Mouse (Mus musculus) urinary bladder, postnatal 25 days (tissue): ENCODE results near the gene Nutf2.
"Not testable (repeated sequence)": the region's sequence is repeated elsewhere in the genome, so short reads cannot be mapped to it uniquely, and the experiment has no call there.

Source experiments
- DNase-seq: peaks from one replicate; pipeline ENCODE4 v3.0.0; 2022; ENCODE audit warnings: low spot score

The Nutf2 gene

GRCm38 (mm10) chr8:105860143-105860981 lies at the start of gene Nutf2:
Gene Nutf2 (plus strand): TSS chr8:105860580.
- peak; percentile 77 for DNase-seq

GRCm38 (mm10) chr8:105811061-105811460 lies 49.3 kb upstream of the Nutf2 start:
- no peak for DNase-seq

- no peak for DNase-seq
Measured at GRCm38 (mm10) chr8:105811543-105811942, 48.8 kb upstream of the Nutf2 start.

GRCm38 (mm10) chr8:105812511-105812910 lies 47.9 kb upstream of the Nutf2 start:
- DNase-seq, result no peak

- DNase-seq, result no peak
Measured at GRCm38 (mm10) chr8:105813241-105813640, 47.1 kb upstream of the Nutf2 start.

GRCm38 (mm10) chr8:105819659-105820058 lies 40.7 kb upstream of the Nutf2 start:
- no peak for DNase-seq

- no peak for DNase-seq
Measured at GRCm38 (mm10) chr8:105820925-105821324, 39.5 kb upstream of the Nutf2 start.

GRCm38 (mm10) chr8:105825506-105825905 lies 34.9 kb upstream of the Nutf2 start:
- DNase-seq, result no peak

- no peak for DNase-seq
Measured at GRCm38 (mm10) chr8:105826379-105826778, 34.0 kb upstream of the Nutf2 start.

GRCm38 (mm10) chr8:105826861-105827848 lies 33.2 kb upstream of the Nutf2 start, which contains the start of the genes Ranbp10 and Tsnaxip1:
Gene Ranbp10 (minus strand): TSS chr8:105827350.
Gene Tsnaxip1 (plus strand): TSS chr8:105827731.
- DNase-seq, result peak; percentile 87

GRCm38 (mm10) chr8:105833740-105834139 lies 26.6 kb upstream of the Nutf2 start:
- DNase-seq, result not testable (repeated sequence)

GRCm38 (mm10) chr8:105835318-105835717 lies 25.1 kb upstream of the Nutf2 start:
- peak; percentile 70 for DNase-seq

- DNase-seq, result no peak
Measured at GRCm38 (mm10) chr8:105836991-105837390, 23.4 kb upstream of the Nutf2 start.

- DNase-seq, result no peak
Measured at GRCm38 (mm10) chr8:105839209-105839608, 21.2 kb upstream of the Nutf2 start.

- DNase-seq, result no peak
Measured at GRCm38 (mm10) chr8:105846678-105847077, 13.7 kb upstream of the Nutf2 start.

- DNase-seq, result no peak
Measured at GRCm38 (mm10) chr8:105850014-105850413, 10.4 kb upstream of the Nutf2 start.

- DNase-seq, result no peak
Measured at GRCm38 (mm10) chr8:105850611-105851010, 9.8 kb upstream of the Nutf2 start.

- DNase-seq, result peak; percentile 86
Measured at GRCm38 (mm10) chr8:105851651-105852143, 8.7 kb upstream of the Nutf2 start.

GRCm38 (mm10) chr8:105852146-105852729 lies 8.1 kb upstream of the Nutf2 start:
- DNase-seq, result no peak

- no peak for DNase-seq
Measured at GRCm38 (mm10) chr8:105853178-105853577, 7.2 kb upstream of the Nutf2 start, which contains the start of gene Cenpt. Gene Cenpt (minus strand): TSS chr8:105853278.

- no peak for DNase-seq
Measured at GRCm38 (mm10) chr8:105854303-105854702, 6.1 kb upstream of the Nutf2 start.

GRCm38 (mm10) chr8:105854715-105855216 lies 5.6 kb upstream of the Nutf2 start, which contains the start of gene Thap11:
Gene Thap11 (plus strand): TSS chr8:105855132.
- DNase-seq, result peak; percentile 88
